Mouse (Mus musculus) kidney, embryonic 14.5 days (tissue): ENCODE results near the gene Sart1. TPM values are rescaled to one million over a fixed set of nuclear protein-coding genes. Genes with fewer than 3 reads are reported as not detected.

ENCODE experiments used
- ATAC-seq: fragments of 200-750 bp; cut with Nextera tagmentation; 2 replicates; pipeline ENCODE4 v1.8.0; 2017; ENCODE audit warnings: moderate number of reproducible peaks, mild to moderate bottlenecking, moderate TSS enrichment, moderate library complexity; ENCODE audit not compliant: low FRiP score, low TSS enrichment
- H3K27ac ChIP-seq: fragments of 300-500 bp; sonication (generic); 2 replicates; pipeline ENCODE4 v1.5.1; 2014; ENCODE audit warnings: low read depth, mild to moderate bottlenecking, low read length, moderate library complexity, mixed read lengths
- H3K27me3 ChIP-seq: fragments of 300-500 bp; sonication (generic); 2 replicates; pipeline ENCODE4 v1.6.1; 2014; ENCODE audit warnings: mild to moderate bottlenecking, low read length; ENCODE audit not compliant: control insufficient read depth, insufficient read depth
- H3K36me3 ChIP-seq: fragments of 300-500 bp; sonication (generic); 2 replicates; pipeline ENCODE4 v1.6.1; 2014; ENCODE audit warnings: low read length, mixed read lengths; ENCODE audit not compliant: control insufficient read depth, insufficient read depth
- H3K4me1 ChIP-seq: fragments of 300-500 bp; sonication (generic); 2 replicates; pipeline ENCODE4 v1.6.1; 2014; ENCODE audit warnings: low read length, mixed read lengths; ENCODE audit not compliant: control insufficient read depth, insufficient read depth
- H3K4me2 ChIP-seq: fragments of 300-500 bp; sonication (generic); replicated peaks from 2 replicates; pipeline ENCODE4 v1.6.1; 2014; ENCODE audit warnings: low read depth, mild to moderate bottlenecking, low read length
- H3K4me3 ChIP-seq: fragments of 300-500 bp; sonication (generic); 2 replicates; pipeline ENCODE4 v1.5.1; 2014; ENCODE audit warnings: mild to moderate bottlenecking, low read length
- H3K9ac ChIP-seq: fragments of 300-500 bp; sonication (generic); 2 replicates; pipeline ENCODE4 v1.6.1; 2014; ENCODE audit warnings: low read depth, mild to moderate bottlenecking, low read length, moderate library complexity
- H3K9me3 ChIP-seq: fragments of 300-500 bp; sonication (generic); 2 replicates; pipeline ENCODE4 v1.6.1; 2016; ENCODE audit warnings: low read length; ENCODE audit not compliant: control insufficient read depth
- WGBS: fragments of 180-500 bp; shearing (Covaris S2); extraction: QIAGEN DNeasy Blood & Tissue Kit; methylation state at CpG from one replicate; pipeline ENCODE4 v1.1.7; 2014; 5-methylcytosine and 5-hydroxymethylcytosine counted together
- polyA plus RNA-seq: library from polyadenylated mRNA; unstranded; fragments of >200 nt; fragmentation: Nextera tagmentation; extraction: Ambion mirVana; gene quantifications from 2 replicates; pipeline ENCODE4 v1.2.1, GENCODE M21; 2014

Sart1 gene
- 74.2 and 80.6 TPM in 2 replicates for polyA plus RNA-seq

DNA sequence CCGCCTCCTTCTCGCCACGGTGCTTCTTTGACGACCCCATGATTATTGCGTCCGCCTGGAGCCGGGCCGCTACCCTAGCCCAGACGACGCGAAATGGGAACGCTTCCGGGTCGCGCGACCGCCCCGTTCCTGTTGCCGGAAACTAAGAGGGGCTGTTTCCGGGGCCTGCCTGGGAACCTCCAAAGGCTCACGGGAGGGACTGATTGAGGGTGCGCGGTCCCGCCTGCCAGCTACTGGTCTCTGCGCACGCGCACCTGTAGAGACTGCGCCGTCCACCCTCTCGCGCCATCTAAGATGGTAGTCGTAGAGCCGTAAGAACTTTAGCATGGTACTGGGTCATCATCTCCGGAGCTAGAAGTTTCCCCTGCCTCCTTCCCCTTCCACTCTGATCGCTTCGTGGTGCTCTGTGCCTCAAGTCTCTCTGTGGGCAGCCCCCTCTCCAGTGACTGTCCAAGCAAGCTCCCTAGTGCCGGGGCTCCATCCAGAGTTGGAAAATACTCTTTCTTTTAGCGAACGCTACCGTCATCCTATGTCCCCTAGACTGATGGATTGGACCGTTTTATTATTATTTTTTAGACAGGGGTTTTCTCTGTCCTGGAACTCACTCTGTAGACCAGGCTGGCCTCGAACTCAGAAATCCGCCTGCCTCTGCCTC is at the start of gene Sart1:
TSS of gene Sart1 (minus strand) at position 116 of the 655 bp plus-strand sequence.
- WGBS: 1% methylated on average over 43 of the region's 43 CpGs
- peaks cover 16% of the 10 kb centered on the region for H3K4me1 ChIP-seq
- H3K27me3 ChIP-seq: no peaks in the 10 kb centered on the region
- H3K4me3 ChIP-seq: peak within 1 kb of the TSS; percentile 97
- H3K27ac ChIP-seq: peak within 1 kb of the TSS; percentile 86
- ATAC-seq: peak; percentile 95
- H3K36me3 ChIP-seq: peaks cover 25% of the 10 kb centered on the region
- peak within 1 kb of the TSS; percentile 72 for H3K4me2 ChIP-seq
- H3K9me3 ChIP-seq: no peaks in the 10 kb centered on the region
- peak within 1 kb of the TSS; percentile 95 for H3K9ac ChIP-seq

DNA sequence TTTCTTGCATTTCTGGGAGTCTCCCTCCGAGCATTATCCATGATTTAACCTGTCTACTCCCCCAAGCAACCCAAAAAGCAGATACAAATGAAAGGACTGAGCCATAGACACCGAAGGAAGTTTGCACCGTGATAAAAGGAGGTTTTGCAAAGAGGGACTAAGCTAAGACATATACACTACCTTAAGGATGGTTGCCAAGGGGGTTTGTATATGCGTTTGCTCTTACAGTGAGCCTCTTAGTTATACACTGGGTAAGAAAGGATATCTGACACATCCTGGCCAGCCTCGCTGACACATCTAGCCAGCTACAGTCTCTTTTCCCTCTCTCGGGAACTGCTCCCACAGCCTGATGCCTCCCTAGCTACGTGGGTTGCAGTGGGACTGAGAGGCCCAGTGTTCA is 45.4 kb upstream of the Sart1 start:
- Histone ChIP-seq H3K4me2 (peak overlapping the region; percentile 60; the same call in 1 of the 2 replicates), H3K4me1 (peaks cover 18% of the 10 kb centered on the region), H3K4me3 (no peak overlapping the region), H3K9ac (no peak overlapping the region; the same call in 1 of the 2 replicates), H3K9me3 (no peaks in the 10 kb centered on the region), H3K27me3 (no peaks in the 10 kb centered on the region), H3K27ac (no peak overlapping the region), H3K36me3 (no peaks in the 10 kb centered on the region)
- no peak for ATAC-seq
- 65% methylated on average over 7 of the region's 7 CpGs for WGBS

DNA sequence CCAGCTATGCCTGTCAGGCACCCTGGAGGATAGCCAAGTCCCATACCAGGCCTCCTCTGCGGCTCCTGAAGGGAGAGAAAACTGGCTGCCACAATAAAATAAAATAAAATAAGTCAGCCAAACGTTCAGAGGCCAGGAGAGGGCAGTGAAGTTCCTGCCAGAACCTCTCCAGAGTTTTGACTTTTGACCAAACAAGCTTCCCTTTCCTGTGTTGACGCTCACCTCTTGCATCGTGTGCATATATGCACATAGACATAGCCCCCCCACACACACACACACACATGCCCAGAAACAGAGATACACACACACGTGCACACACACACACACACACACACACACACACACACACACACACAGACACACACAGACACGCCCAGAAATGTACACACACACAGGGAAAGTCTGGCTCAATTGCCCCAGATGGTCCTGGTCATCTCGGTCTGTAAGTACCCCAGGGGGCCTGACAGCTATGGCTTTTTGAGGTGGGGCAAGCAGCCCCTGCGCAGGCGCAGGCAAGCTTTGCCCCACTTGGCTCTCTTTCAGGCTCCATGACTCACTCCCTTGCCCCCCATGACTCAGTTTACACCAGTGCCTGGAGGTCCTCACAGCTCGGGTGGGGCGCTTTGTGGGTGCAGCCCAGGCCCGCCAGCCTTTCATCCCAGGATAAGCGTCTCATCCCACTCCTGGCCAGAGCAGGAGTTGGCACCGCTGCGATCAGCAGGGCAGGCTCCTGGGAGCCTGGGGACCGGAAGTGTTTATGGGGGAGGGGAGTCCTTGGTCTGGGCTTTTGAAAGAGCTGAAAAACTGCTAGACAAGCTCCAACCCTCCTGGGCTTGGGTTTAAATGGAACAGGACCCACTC is 44.7 kb upstream of the Sart1 start:
- H3K4me3 ChIP-seq: peak overlapping the region; percentile 26
- H3K4me1 ChIP-seq: peaks cover 18% of the 10 kb centered on the region
- peak overlapping the region; percentile 60 for H3K4me2 ChIP-seq
- no peaks in the 10 kb centered on the region for H3K36me3 ChIP-seq
- no peaks in the 10 kb centered on the region for H3K27me3 ChIP-seq
- peak overlapping the region; percentile 46 for H3K9ac ChIP-seq
- WGBS: 9% methylated on average over 16 of the region's 16 CpGs
- ATAC-seq: peak; percentile 75
- peak overlapping the region; percentile 61 for H3K27ac ChIP-seq
- no peaks in the 10 kb centered on the region for H3K9me3 ChIP-seq

DNA sequence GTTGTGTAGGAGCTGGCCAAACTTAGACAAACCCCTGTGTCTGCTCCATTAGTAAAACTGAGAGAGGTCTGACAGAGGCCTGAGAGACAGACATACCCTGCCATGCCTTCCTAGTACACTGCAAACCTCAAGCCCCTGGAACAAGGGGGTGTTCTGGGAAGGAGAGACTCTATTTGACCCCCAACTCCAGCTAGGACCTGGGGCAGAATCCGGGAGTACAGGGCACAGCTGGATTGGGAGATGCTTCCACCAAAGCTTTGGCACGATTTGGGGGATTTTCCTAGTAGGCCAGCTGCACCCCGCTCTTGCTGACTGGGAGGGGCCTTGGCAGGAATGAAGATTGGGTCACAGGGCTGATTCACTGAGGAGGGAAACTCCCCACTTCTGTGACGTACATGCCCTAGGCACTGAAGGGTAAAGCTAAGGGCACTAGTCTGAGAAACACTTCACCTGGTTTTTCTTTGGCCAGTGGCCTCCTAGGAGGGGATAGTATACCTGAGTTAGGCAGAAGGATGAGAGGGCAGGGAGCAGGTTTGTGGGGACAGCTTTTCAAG is 43.5 kb upstream of the Sart1 start:
- H3K4me2 ChIP-seq: no peak overlapping the region
- no peak overlapping the region for H3K27ac ChIP-seq
- no peaks in the 10 kb centered on the region for H3K9me3 ChIP-seq
- peaks cover 3% of the 10 kb centered on the region for H3K36me3 ChIP-seq
- no peak overlapping the region for H3K9ac ChIP-seq
- H3K27me3 ChIP-seq: no peaks in the 10 kb centered on the region
- no peak overlapping the region for H3K4me3 ChIP-seq
- ATAC-seq: no peak
- WGBS: 76% methylated on average over 4 of the region's 4 CpGs
- H3K4me1 ChIP-seq: peaks cover 18% of the 10 kb centered on the region

DNA sequence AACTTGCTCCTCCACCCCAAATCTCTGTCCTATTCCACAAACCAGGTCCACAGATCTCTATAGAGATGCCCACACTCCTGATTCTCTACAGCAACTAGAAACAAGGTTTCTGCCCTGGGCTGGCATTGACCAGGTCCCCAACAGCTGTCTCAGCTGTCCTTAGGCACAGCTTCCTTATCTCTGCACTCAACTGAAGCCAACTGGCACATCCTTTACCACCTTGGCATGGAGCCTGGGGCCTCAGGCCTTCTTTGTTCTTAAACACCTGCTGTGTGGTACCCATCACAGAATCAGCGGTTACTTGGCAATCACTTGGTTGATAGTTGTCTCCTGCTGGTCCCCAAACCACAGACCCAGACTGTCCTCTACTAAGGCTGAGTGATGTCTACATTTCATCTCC is 41.9 kb upstream of the Sart1 start:
- H3K9me3 ChIP-seq: no peaks in the 10 kb centered on the region
- peaks cover 30% of the 10 kb centered on the region for H3K4me1 ChIP-seq
- no peaks in the 10 kb centered on the region for H3K27me3 ChIP-seq
- H3K4me3 ChIP-seq: no peak overlapping the region
- peaks cover 15% of the 10 kb centered on the region for H3K36me3 ChIP-seq
- H3K9ac ChIP-seq: no peak overlapping the region
- WGBS: 100% methylated on average over 1 of the region's 1 CpGs
- no peak overlapping the region for H3K27ac ChIP-seq
- no peak overlapping the region for H3K4me2 ChIP-seq
- ATAC-seq: no peak

DNA sequence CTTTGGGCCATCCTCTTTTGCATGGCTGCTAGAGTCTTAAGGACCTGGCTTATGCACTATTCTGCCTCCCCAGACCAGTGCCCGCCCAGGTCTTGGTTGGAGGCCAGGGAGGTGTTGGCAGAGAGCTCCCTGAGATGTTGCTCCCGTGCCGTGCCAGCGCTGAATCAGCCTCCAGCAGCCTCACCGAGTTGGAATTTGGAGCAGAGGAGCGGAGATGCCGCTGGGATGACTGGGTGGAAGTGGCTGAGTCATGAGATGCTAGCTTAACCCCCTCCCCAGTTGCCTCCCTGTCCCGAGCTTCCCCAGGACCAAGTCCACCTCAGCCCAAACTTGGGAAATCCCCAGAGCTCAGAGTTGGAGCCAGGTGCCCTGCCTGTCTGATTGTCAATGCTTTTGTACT is 41.3 kb upstream of the Sart1 start:
- Histone ChIP-seq H3K4me3 (no peak overlapping the region), H3K27ac (no peak overlapping the region), H3K27me3 (no peaks in the 10 kb centered on the region), H3K9ac (no peak overlapping the region), H3K4me2 (no peak overlapping the region), H3K4me1 (peaks cover 30% of the 10 kb centered on the region), H3K9me3 (no peaks in the 10 kb centered on the region), H3K36me3 (peaks cover 15% of the 10 kb centered on the region)
- no peak for ATAC-seq
- 82% methylated on average over 8 of the region's 8 CpGs for WGBS

DNA sequence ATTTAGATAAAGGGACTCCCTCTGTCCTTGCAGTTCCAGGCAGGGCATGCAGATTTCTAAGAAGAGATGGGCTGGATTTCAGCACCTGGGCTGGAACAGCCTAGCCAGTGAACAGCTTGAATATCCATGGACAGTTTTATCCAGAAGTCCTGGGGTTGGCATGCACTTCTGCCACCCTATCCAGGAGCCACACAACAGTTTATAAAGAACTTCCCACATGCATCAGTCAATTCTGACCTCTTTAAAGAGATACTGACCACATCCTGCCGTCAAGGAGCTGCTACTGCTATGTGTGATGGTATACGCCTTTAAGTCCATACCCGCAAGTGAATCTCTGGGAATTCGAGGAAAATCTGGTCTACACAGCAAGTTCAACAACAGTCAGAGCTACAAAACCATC is 40.7 kb upstream of the Sart1 start:
- H3K9ac ChIP-seq: no peak overlapping the region
- WGBS: 88% methylated on average over 4 of the region's 4 CpGs
- H3K9me3 ChIP-seq: no peaks in the 10 kb centered on the region
- peaks cover 15% of the 10 kb centered on the region for H3K36me3 ChIP-seq
- no peaks in the 10 kb centered on the region for H3K27me3 ChIP-seq
- H3K4me2 ChIP-seq: no peak overlapping the region
- H3K27ac ChIP-seq: no peak overlapping the region
- H3K4me3 ChIP-seq: no peak overlapping the region
- ATAC-seq: no peak
- H3K4me1 ChIP-seq: peaks cover 30% of the 10 kb centered on the region

DNA sequence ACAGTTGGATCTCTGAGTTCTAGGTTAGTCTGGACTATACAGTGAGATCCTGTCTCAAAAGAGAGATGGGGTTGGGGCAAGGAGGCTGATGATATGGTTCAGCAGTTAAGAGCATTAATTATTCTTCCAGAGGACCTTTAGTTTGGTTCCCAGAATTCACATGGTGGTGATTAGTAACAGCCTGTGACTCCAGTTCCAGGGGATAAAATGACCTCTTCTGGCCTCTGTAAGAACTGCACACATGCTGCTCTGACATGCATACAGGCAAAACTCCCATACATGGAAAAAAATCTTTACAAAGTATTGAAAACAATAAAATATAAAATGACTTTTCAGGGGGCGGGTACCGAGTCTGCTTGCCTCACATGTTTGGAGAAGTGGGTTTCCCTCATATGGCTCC is 39.6 kb upstream of the Sart1 start:
- Histone ChIP-seq H3K4me1 (peaks cover 28% of the 10 kb centered on the region), H3K27me3 (no peaks in the 10 kb centered on the region), H3K9me3 (no peaks in the 10 kb centered on the region), H3K4me3 (no peak overlapping the region), H3K4me2 (no peak overlapping the region), H3K36me3 (peaks cover 15% of the 10 kb centered on the region), H3K27ac (no peak overlapping the region), H3K9ac (no peak overlapping the region)
- no peak for ATAC-seq
- 85% methylated on average over 2 of the region's 2 CpGs for WGBS
